Mouse (Mus musculus) embryonic fibroblast, embryonic 13.5 days (primary cell): ENCODE measurements around the gene Cyp1b1. TPM values are rescaled to one million over a fixed set of nuclear protein-coding genes. Genes with fewer than 3 reads are reported as not detected.
A peak's percentile ranks its signal among the peaks of the same experiment; 100 is the strongest.

Experiments used
- H3K27ac ChIP-seq: 2 replicates; pipeline ENCODE4 v1.5.1; 2012; ENCODE audit warnings: low read length, control low read depth, inconsistent platforms; ENCODE audit not compliant: insufficient read depth
- H3K4me1 ChIP-seq: 2 replicates; pipeline ENCODE4 v1.6.1; 2011; ENCODE audit warnings: low read length; ENCODE audit not compliant: control insufficient read depth, insufficient read depth
- H3K4me3 ChIP-seq: 2 replicates; pipeline ENCODE4 v1.5.1; 2011; ENCODE audit warnings: mild to moderate bottlenecking, control low read depth, low read length; ENCODE audit not compliant: insufficient read depth
- CTCF ChIP-seq: IDR thresholded peaks from 2 replicates; pipeline ENCODE4 v1.5.1; 2011; ENCODE audit warnings: mild to moderate bottlenecking, control low read depth, low read length, moderate library complexity, borderline replicate concordance; ENCODE audit not compliant: insufficient read depth
- POLR2A ChIP-seq: IDR thresholded peaks from 2 replicates; pipeline ENCODE4 v1.6.1; 2011; ENCODE audit warnings: low read depth, mild to moderate bottlenecking, control low read depth, low read length, moderate library complexity
- polyA plus RNA-seq: library from polyadenylated mRNA; stranded (reverse); fragments of >200 nt; gene quantifications from 2 replicates; pipeline ENCODE4 v1.2.4, GENCODE M21; 2011; ENCODE audit warnings: low read depth; ENCODE audit not compliant: missing spikeins, insufficient read length

Cyp1b1 gene
- polyA plus RNA-seq, 1 experiment: 527 TPM

- TF ChIP-seq POLR2A (no peak), CTCF (no peak)
- Histone ChIP-seq H3K27ac (no peak overlapping the region), H3K4me3 (no peak overlapping the region), H3K4me1 (no peaks in the 10 kb centered on the region)
Observed at GRCm38 (mm10) chr17:79720681-79721080, 5.8 kb upstream of the Cyp1b1 start.

DNA sequence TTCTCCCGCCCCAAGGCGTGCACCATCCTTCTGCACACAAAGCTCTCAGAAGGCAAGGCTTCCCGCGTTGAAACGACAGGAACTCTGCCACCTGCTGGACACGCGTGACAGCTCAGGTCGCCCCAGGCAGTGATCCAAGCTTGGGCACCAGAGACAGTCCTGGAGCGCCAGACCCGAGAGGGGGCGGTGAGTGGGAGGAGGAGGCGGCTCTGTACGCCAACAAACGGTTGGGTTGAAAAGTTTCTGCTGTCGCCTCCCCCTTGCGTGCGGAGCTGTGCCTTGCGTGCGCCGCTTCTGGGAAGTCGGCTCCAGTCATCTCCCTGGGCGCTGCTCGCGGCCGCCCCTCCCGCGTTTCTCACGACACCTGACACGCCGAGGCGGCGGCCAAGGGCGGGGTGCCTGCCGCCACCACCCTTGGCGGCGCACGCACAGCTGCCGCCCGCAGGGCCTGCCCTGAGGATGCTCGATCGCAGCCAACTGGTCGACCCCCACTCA is 835 bp upstream of the Cyp1b1 start:
- Histone ChIP-seq H3K27ac (peak overlapping the region; percentile 94), H3K4me1 (no peaks in the 10 kb centered on the region), H3K4me3 (peak overlapping the region; percentile 3; the same call in 1 of the 2 replicates)
- TF ChIP-seq CTCF: peak; percentile 96
- peak; percentile 56 for TF ChIP-seq POLR2A

GRCm38 (mm10) chr17:79714368-79714895 is 429 bp downstream of the Cyp1b1 start:
- H3K4me1 ChIP-seq: 0 out of 2 replicates have a peak, but pooled peaks cover 3% of the 10 kb centered on the region
- TF ChIP-seq CTCF: no peak
- TF ChIP-seq POLR2A: peak; percentile 58; the same call in 1 of the 2 replicates
- peak overlapping the region; percentile 97 for H3K27ac ChIP-seq
- H3K4me3 ChIP-seq: peak overlapping the region; percentile 47

- H3K4me3 ChIP-seq: peak overlapping the region; percentile 47
- peak; percentile 72 for TF ChIP-seq POLR2A
- no peak for TF ChIP-seq CTCF
- H3K4me1 ChIP-seq: 0 out of 2 replicates have a peak, but pooled peaks cover 3% of the 10 kb centered on the region
- H3K27ac ChIP-seq: peak overlapping the region; percentile 97
Observed at GRCm38 (mm10) chr17:79713643-79714367, 1.1 kb downstream of the Cyp1b1 start.

DNA sequence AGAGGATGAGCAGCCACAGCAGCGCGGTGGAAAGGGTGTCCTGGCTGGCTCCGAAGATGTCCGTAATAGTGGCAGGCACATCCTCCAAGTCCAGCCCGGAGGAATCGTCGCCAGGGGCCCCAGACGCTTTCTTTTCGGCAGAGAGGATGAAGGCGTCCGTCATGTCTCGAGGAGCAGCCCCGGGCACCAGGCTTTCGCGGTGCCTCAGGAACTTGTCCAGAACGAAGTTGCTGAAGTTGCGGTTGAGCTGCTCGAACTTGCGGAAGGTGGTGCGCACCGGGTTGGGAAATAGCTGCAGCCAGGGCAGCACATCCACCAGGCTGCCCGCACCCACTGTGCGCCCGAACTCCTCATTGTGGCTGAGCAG is 1.6 kb downstream of the Cyp1b1 start:
- H3K4me1 ChIP-seq: 0 out of 2 replicates have a peak, but pooled peaks cover 3% of the 10 kb centered on the region
- no peak for TF ChIP-seq CTCF
- TF ChIP-seq POLR2A: peak; percentile 31; the same call in 1 of the 2 replicates
- peak overlapping the region; percentile 47 for H3K4me3 ChIP-seq
- H3K27ac ChIP-seq: peak overlapping the region; percentile 97

GRCm38 (mm10) chr17:79712536-79712935 is 2.3 kb downstream of the Cyp1b1 start:
- no peak for TF ChIP-seq CTCF
- peak; percentile 49 for TF ChIP-seq POLR2A
- Histone ChIP-seq H3K4me3 (peak overlapping the region; percentile 47), H3K4me1 (0 out of 2 replicates have a peak, but pooled peaks cover 3% of the 10 kb centered on the region), H3K27ac (peak overlapping the region; percentile 97)

GRCm38 (mm10) chr17:79711944-79712343 is 2.9 kb downstream of the Cyp1b1 start:
- 0 out of 2 replicates have a peak, but pooled peaks cover 3% of the 10 kb centered on the region for H3K4me1 ChIP-seq
- H3K27ac ChIP-seq: peak overlapping the region; percentile 97
- peak overlapping the region; percentile 47 for H3K4me3 ChIP-seq
- no peak for TF ChIP-seq CTCF
- TF ChIP-seq POLR2A: no peak; the same call in 1 of the 2 replicates

GRCm38 (mm10) chr17:79710246-79710842 is 4.5 kb downstream of the Cyp1b1 start:
- H3K4me3 ChIP-seq: peak overlapping the region; percentile 16
- 0 out of 2 replicates have a peak, but pooled peaks cover 3% of the 10 kb centered on the region for H3K4me1 ChIP-seq
- TF ChIP-seq POLR2A (no peak; the same call in 1 of the 2 replicates), CTCF (no peak)

DNA sequence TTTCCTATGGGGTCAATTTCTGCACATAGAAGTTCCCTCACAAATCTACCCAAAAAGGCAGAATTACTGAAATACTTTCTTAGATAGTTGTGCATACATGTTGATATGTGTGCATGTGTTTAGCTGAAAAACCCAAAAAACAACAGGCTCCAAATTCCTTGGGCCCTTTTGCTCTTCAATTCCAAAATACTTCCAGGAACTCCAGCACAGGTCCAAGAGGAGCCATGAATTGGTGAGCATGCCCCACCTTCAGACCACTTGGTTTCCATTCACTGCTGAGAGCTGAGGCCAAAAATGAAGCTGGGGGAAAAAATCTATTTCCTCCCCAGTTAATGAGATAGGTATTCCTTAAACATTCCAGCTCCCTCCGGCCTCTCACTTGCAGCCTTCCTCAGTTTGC is 5.1 kb downstream of the Cyp1b1 start:
- H3K4me1 ChIP-seq: 0 out of 2 replicates have a peak, but pooled peaks cover 3% of the 10 kb centered on the region
- H3K27ac ChIP-seq: peak overlapping the region; percentile 85
- peak overlapping the region; percentile 16 for H3K4me3 ChIP-seq
- no peak for TF ChIP-seq POLR2A
- TF ChIP-seq CTCF: no peak

More at GRCm38 (mm10) chr17:79710246-79710842, 4.5 kb downstream of the Cyp1b1 start:
- H3K27ac ChIP-seq: peak overlapping the region; percentile 85
